ENCODE assay signal across 8 mouse cellular contexts in the genomic region with DNA sequence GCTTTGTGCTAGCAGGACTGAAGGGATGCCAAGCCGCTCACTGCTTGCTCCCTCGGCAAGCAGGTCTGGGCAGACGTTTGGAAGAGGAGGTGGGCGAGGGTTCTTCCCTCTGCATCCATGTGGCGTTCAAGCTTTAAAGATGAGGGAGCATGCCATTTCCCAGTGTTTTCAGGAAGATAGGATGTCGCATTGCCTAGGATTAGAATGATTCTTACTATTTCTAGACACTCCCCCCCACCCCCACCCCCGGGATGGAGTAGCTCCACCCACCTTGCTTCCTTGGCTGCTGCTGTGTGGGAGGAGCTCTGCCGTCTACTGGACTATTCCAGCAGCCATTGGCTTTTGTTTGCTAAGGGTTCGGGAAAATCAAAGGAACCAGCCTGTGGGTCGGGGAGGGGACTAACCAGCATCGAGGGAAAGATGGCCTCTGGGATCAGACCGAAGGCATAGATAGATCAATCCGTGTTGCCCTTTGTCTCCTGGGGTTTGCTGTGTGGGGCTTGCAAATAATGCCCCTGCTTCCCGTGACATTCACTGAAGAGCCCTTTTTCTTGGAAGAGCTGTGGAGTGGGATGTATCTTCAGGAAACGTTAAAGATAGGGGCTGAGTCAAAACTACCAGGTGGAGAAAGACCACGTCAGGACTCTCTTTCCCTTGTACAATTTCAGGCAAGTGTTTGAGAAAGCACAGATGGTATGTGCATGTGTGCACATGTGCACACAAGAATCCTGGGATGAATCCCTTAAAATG. TPM values are rescaled to one million over a fixed set of nuclear protein-coding genes. Genes with fewer than 3 reads are reported as not detected.
DNase-seq lines count a peak whose midpoint lies in the region; ATAC-seq and TF ChIP-seq lines count a peak whose summit lies in the region.

No protein-coding gene starts in this region.

- no peaks in the 10 kb centered on the region; the same call in none of the 2 replicates for H3K4me1 ChIP-seq in embryonic facial prominence, embryonic 11.5 days (ENCODE audit: control insufficient read depth, insufficient read depth, low read length)
- H3K4me1 ChIP-seq in midbrain, embryonic 11.5 days (ENCODE audit: control insufficient read depth, insufficient read depth, low read length): peaks cover 25% of the 10 kb centered on the region
- H3K4me1 ChIP-seq in stomach, postnatal 0 days (replicated peaks; ENCODE audit: control insufficient read depth, insufficient read depth): no peaks in the 10 kb centered on the region

- 10% methylated on average over 16 of the region's 16 CpGs for WGBS in embryonic facial prominence, embryonic 11.5 days
- 11% methylated on average over 16 of the region's 16 CpGs for WGBS in midbrain, embryonic 11.5 days
- 14% methylated on average over 16 of the region's 16 CpGs for WGBS in stomach, postnatal 0 days

- intact Hi-C loops in heart, postnatal 25 days (cut with DNase I): no loop called here
- intact Hi-C loops in heart, postnatal 36 days (cut with DNase I): no loop called here
- intact Hi-C loops in left cerebral cortex, adult 2 months (cut with DNase I): loop anchor here (2.0 kb wide), 1 partner anchor 74 kb away; no protein-coding TSS in a partner anchor

- H3K36me3 ChIP-seq in embryonic facial prominence, embryonic 11.5 days (replicated peaks; ENCODE audit: control insufficient read depth, insufficient read depth, low read depth, low read length): no peaks in the 10 kb centered on the region
- no peaks in the 10 kb centered on the region for H3K36me3 ChIP-seq in midbrain, embryonic 11.5 days (ENCODE audit: control insufficient read depth, insufficient read depth, low read length)
- H3K36me3 ChIP-seq in stomach, postnatal 0 days (ENCODE audit: control insufficient read depth, insufficient read depth, low read length): no peaks in the 10 kb centered on the region

- peak overlapping the region; percentile 28; the same call in 1 of the 2 replicates for H3K4me2 ChIP-seq in embryonic facial prominence, embryonic 11.5 days (ENCODE audit: low read depth, low read length)
- peak overlapping the region; percentile 38 for H3K4me2 ChIP-seq in midbrain, embryonic 11.5 days
- H3K4me2 ChIP-seq in stomach, postnatal 0 days (replicated peaks; ENCODE audit: low read depth): peak overlapping the region; percentile 44

- no peak overlapping the region for H3K27ac ChIP-seq in embryonic facial prominence, embryonic 11.5 days (replicated peaks; ENCODE audit: low read depth, low read length)
- H3K27ac ChIP-seq in left cerebral cortex, adult 2 months: peak overlapping the region; percentile 86
- H3K27ac ChIP-seq in midbrain, embryonic 11.5 days (ENCODE audit: low read depth, low read length): peak overlapping the region; percentile 63
- no peak overlapping the region for H3K27ac ChIP-seq in stomach, postnatal 0 days (replicated peaks)

- peak overlapping the region; percentile 48 for H3K9ac ChIP-seq in embryonic facial prominence, embryonic 11.5 days (replicated peaks; ENCODE audit: low read length)
- H3K9ac ChIP-seq in midbrain, embryonic 11.5 days (ENCODE audit: low read length): peak overlapping the region; percentile 58
- H3K9ac ChIP-seq in stomach, postnatal 0 days (ENCODE audit: low read length): no peak overlapping the region

- no peak overlapping the region for H3K4me3 ChIP-seq in embryonic facial prominence, embryonic 11.5 days (ENCODE audit: low read depth, low read length)
- peak overlapping the region; percentile 22; the same call in 1 of the 2 replicates for H3K4me3 ChIP-seq in left cerebral cortex, adult 2 months
- H3K4me3 ChIP-seq in midbrain, embryonic 11.5 days (ENCODE audit: low read depth, low read length): peak overlapping the region; percentile 8; the same call in 1 of the 2 replicates
- H3K4me3 ChIP-seq in stomach, postnatal 0 days (ENCODE audit: low read depth, low read length): peak overlapping the region; percentile 8

- no peak; the same call in 1 of the 2 replicates for TF ChIP-seq CTCF in left cerebral cortex, adult 2 months (IDR thresholded peaks at IDR 0.05)
- TF ChIP-seq CTCF in stomach, postnatal 0 days (IDR thresholded peaks at IDR 0.05; ENCODE audit: low read depth): peak; percentile 26; the same call in 1 of the 2 replicates

- ATAC-seq in embryonic facial prominence, embryonic 11.5 days (replicated peaks; ENCODE audit: insufficient number of reproducible peaks, low FRiP score, low TSS enrichment, low read depth): no peak
- ATAC-seq in midbrain, embryonic 11.5 days (ENCODE audit: low FRiP score): peak; percentile 20; the same call in 1 of the 2 replicates
- ATAC-seq in stomach, postnatal 0 days (ENCODE audit: low FRiP score, low TSS enrichment): peak; percentile 19; the same call in 1 of the 2 replicates
- no peak for ATAC-seq in monocyte, adult 5-6 weeks (replicated peaks; ENCODE audit: insufficient number of reproducible peaks, low FRiP score, low TSS enrichment, poor library complexity, severe bottlenecking)

- DNase-seq in heart, adult 11 months: peak; percentile 95
- no peak for DNase-seq in heart, postnatal 25 days (ENCODE audit: low spot score)
- DNase-seq in embryonic facial prominence, embryonic 11.5 days (ENCODE audit: low spot score): peak; percentile 76
- DNase-seq in heart, postnatal 36 days: peak; percentile 18 to 27
- DNase-seq in left cerebral cortex, adult 2 months (ENCODE audit: extremely low spot score in 1 of 2, low spot score in 2 of 2): peak; percentile 43 to 57
- DNase-seq in midbrain, embryonic 11.5 days (ENCODE audit: low spot score, missing footprints): peak; percentile 94
- peak; percentile 55 for DNase-seq in stomach, postnatal 0 days (ENCODE audit: low spot score)

- H3K27me3 ChIP-seq in embryonic facial prominence, embryonic 11.5 days (ENCODE audit: control insufficient read depth, insufficient read depth, low read length): no peaks in the 10 kb centered on the region
- no peaks in the 10 kb centered on the region for H3K27me3 ChIP-seq in midbrain, embryonic 11.5 days (ENCODE audit: control insufficient read depth, insufficient read depth, low read length)
- no peaks in the 10 kb centered on the region for H3K27me3 ChIP-seq in stomach, postnatal 0 days (ENCODE audit: control insufficient read depth, insufficient read depth, low read length)

- no peaks in the 10 kb centered on the region for H3K9me3 ChIP-seq in embryonic facial prominence, embryonic 11.5 days (replicated peaks; ENCODE audit: control insufficient read depth, low read length)
- no peaks in the 10 kb centered on the region for H3K9me3 ChIP-seq in midbrain, embryonic 11.5 days (ENCODE audit: control insufficient read depth, low read length)
- no peaks in the 10 kb centered on the region for H3K9me3 ChIP-seq in stomach, postnatal 0 days (ENCODE audit: control insufficient read depth, low read length)

- TF ChIP-seq EP300 in stomach, postnatal 0 days (optimal IDR thresholded peaks at IDR 0.05): no peak

RNA-seq across cellular contexts. Expression of gene Traf3, which starts 3.7 kb away (rescaled TPM):
- 10 to 100 TPM; 15.0 to 15.2 TPM for total RNA-seq in heart, postnatal 25 days (2021)
- 8.3 and 10.2 TPM in 2 replicates for polyA plus RNA-seq in embryonic facial prominence, embryonic 11.5 days (2014; fragmentation: Nextera tagmentation; extraction: Ambion mirVana)
- total RNA-seq in heart, postnatal 36 days (2021): 10 to 100 TPM; 12.0 to 12.6 TPM
- 10 to 100 TPM; 40.8 to 49.1 TPM for total RNA-seq in left cerebral cortex, adult 2 months (2021)
- 11.6 and 14.0 TPM in 2 replicates for polyA plus RNA-seq in midbrain, embryonic 11.5 days (2014; fragmentation: Nextera tagmentation; extraction: Ambion mirVana)
- 3.2 and 4.4 TPM in 2 replicates for polyA plus RNA-seq in stomach, postnatal 0 days (2015; fragmentation: Nextera tagmentation; extraction: Ambion mirVana)
- 40.4 to 58.6 TPM (median 41.0 TPM) in 3 replicates for total RNA-seq in monocyte, adult 5-6 weeks (2017)

RNA-seq across cellular contexts. Expression of gene 4930595D18Rik, which starts 21.8 kb away (rescaled TPM):
- total RNA-seq in heart, postnatal 25 days (2021): not detected
- not detected in 2 replicates for polyA plus RNA-seq in embryonic facial prominence, embryonic 11.5 days (2014; fragmentation: Nextera tagmentation; extraction: Ambion mirVana)
- total RNA-seq in heart, postnatal 36 days (2021): not detected
- total RNA-seq in left cerebral cortex, adult 2 months (2021): not detected
- not detected in 2 replicates for polyA plus RNA-seq in midbrain, embryonic 11.5 days (2014; fragmentation: Nextera tagmentation; extraction: Ambion mirVana)
- not detected in 2 replicates for polyA plus RNA-seq in stomach, postnatal 0 days (2015; fragmentation: Nextera tagmentation; extraction: Ambion mirVana)
- total RNA-seq in monocyte, adult 5-6 weeks (2017): 1.2 TPM in 1 of 3 replicates, not detected in the others

Comparison
In these comparisons a context has a peak if more than half of its experiments do, and no peak if none do; other contexts are left out.
1. ATAC-seq: peak in midbrain, embryonic 11.5 days (single experiment) and stomach, postnatal 0 days (single experiment); none in embryonic facial prominence, embryonic 11.5 days (single experiment) and monocyte, adult 5-6 weeks (single experiment).
2. H3K27ac ChIP-seq: peak in left cerebral cortex, adult 2 months (single experiment) and midbrain, embryonic 11.5 days (single experiment); none in embryonic facial prominence, embryonic 11.5 days (single experiment) and stomach, postnatal 0 days (single experiment).
3. Peak in every context shown above with its lines, with median percentiles within 50 percentile points of each other: H3K4me2 ChIP-seq.